Mouse (Mus musculus) Patski (cell line): ENCODE measurements around the gene Tnfrsf11a. TPM values are rescaled to one million over a fixed set of nuclear protein-coding genes. Genes with fewer than 3 reads are reported as not detected.

Experiments used
- ATAC-seq: fragments of 100-300 bp; one replicate; pipeline ENCODE4 v1.8.0; 2021
- CTCF ChIA-PET: fragments of 350-600 bp; sonication (Branson Sonifier 250); formaldehyde crosslinking; loops from one replicate; lab custom pipeline; 2022; ENCODE audit warnings: inconsistent platforms; lab: Charles Lee
- POLR2A ChIA-PET: fragments of 350-600 bp; sonication (Branson Sonifier 250); formaldehyde crosslinking; loops from one replicate; lab custom pipeline; 2022; ENCODE audit warnings: antibody characterized with exemption, inconsistent platforms; lab: Charles Lee
- DNase-seq: peaks from one replicate; pipeline ENCODE4 v3.0.0-alpha.2; 2011; ENCODE audit warnings: low read depth, low spot score
- H3K27me3 ChIP-seq: fragments of 371-371 bp; one replicate; pipeline ENCODE4 v1.5.1; 2021
- CTCF ChIP-seq: fragments of 100-300 bp; IDR thresholded peaks from one replicate; pipeline ENCODE4 v1.5.1; 2021
- in situ Hi-C: fragments of 300-500 bp; cut with MboI; formaldehyde crosslinking; loops from 3 replicates; pipeline ENCODE4 v1.11.1; 2018; ENCODE audit warnings: low pct_unique_long_range_greater_than_20kb, mixed read lengths
- polyA plus RNA-seq: library from polyadenylated mRNA; unstranded; gene quantifications from one replicate; pipeline ENCODE4 v1.2.3, GENCODE M21; 2021

Tnfrsf11a gene
- polyA plus RNA-seq, 1 experiment from 2014 or later, result 0.01 TPM

GRCm38 (mm10) chr1:105851341-105851740 is 70.8 kb downstream of the Tnfrsf11a start:
- CTCF ChIA-PET, result interaction anchor here (1.2 kb wide), 1 partner anchor 22 kb away, joined by 3 read pairs; no protein-coding TSS in a partner anchor
- in situ Hi-C loops, result no loop called here
- TF ChIP-seq CTCF, result no peak
- no peak for DNase-seq
- POLR2A ChIA-PET, result no interaction called here
- H3K27me3 ChIP-seq, result peaks cover 13% of the 10 kb centered on the region
- no peak for ATAC-seq

DNA sequence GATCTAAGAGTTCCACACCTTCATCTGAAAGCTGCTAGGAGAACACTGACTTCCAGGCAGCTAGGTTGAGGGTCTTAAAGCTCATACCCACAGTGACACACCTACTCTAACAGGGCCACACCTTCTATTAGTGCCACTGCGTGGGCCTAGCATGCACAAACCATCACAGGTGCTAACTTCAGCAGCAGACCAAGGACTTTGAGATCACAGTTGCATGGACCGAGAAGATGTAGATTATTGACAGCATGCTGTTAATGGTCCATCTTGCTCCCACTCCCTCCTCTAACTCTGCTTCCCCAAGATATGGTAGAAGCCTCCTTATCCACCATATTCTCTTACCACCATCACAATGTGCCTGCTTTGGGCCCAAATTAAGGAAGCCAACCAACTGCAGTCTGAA is 79.2 kb downstream of the Tnfrsf11a start:
- DNase-seq (no peak), ATAC-seq (no peak)
- TF ChIP-seq CTCF, result no peak
- in situ Hi-C loops, result no loop called here
- ChIA-PET CTCF (interaction anchor here (1.3 kb wide), 1 partner anchor 40 kb away, joined by 3 read pairs; no protein-coding TSS in a partner anchor), POLR2A (no interaction called here)
- no peaks in the 10 kb centered on the region for H3K27me3 ChIP-seq

DNA sequence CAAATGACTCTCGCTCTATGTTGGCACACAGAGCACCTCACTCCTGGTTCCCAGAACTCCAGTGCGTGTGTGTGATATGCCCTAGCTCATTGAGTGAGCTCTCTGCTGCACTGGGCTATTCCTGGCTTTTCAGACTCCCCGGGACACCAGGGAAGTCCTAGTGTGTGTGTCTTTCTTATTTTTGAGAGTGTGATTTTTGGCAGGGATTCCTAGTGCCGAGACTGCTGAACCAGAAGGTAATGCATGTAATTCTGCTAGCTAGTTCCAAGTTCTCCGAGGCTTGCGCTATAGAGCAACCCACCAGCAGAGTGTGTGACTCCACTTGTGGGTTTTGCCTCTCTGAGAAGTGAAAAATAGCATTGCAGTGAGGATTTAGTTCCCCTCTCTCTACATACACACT is 96.1 kb downstream of the Tnfrsf11a start:
- no peaks in the 10 kb centered on the region for H3K27me3 ChIP-seq
- POLR2A ChIA-PET, result no interaction called here
- ATAC-seq (no peak), DNase-seq (no peak)
- in situ Hi-C loops, result loop anchor here (25.0 kb wide), 1 partner anchor 286 kb away; the partner anchor contains the start of gene Phlpp1
- CTCF ChIA-PET, result interaction anchor here (1.0 kb wide), 1 partner anchor 12 kb away, joined by 3 read pairs; no protein-coding TSS in a partner anchor
- TF ChIP-seq CTCF, result no peak

DNA sequence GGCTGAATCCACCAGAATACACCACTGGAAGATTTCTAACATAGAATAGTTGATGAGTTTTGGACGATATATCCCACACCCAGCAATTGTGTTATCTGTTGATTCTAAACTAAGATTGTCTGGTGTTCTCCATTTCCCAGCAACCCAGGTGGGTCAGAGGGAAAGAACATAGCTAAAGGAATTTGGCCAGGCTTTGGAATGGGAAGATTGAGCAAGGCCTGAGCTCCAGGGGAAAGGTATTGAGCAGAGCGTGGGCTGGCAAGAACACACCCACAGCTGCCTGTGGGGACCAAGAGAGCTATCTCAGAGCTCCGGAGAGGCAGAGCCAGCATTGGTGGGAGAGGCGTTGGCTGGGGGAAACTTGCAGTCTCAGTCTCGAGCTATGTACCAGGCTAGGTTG is 97.3 kb downstream of the Tnfrsf11a start:
- ChIA-PET CTCF (interaction anchor here (0.8 to 1.4 kb wide), 4 partner anchors 8 to 159 kb away, joined by 3 read pairs; no protein-coding TSS in a partner anchor), POLR2A (no interaction called here)
- in situ Hi-C loops, result loop anchor here (25.0 kb wide), 1 partner anchor 284 kb away; the partner anchor contains the start of gene Phlpp1
- DNase-seq, result no peak
- TF ChIP-seq CTCF, result no peak
- ATAC-seq, result no peak
- no peaks in the 10 kb centered on the region for H3K27me3 ChIP-seq

DNA sequence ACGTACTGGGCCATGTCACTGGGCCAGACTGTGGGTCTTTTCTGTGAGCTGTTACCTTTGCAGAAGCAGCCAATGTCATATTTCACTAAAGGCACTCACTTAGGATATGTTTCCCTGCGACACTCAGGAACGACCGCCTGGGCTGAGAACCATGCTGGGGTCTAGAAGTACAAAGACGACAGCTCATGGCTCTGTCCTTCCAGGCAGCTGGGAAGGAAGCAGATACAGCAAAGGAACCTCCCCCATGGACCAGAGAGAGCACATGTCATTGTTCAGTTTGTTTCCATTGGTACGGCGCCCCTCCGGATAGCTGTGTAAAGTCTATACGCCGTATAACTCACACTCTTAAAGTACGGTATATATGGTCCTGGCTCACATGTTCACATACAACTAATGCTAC is 97.9 kb downstream of the Tnfrsf11a start:
- no peaks in the 10 kb centered on the region for H3K27me3 ChIP-seq
- TF ChIP-seq CTCF, result no peak
- no peak for DNase-seq
- ChIA-PET POLR2A (no interaction called here), CTCF (interaction anchor here (0.8 to 1.4 kb wide), 3 partner anchors 9 to 158 kb away, joined by 3 read pairs; no protein-coding TSS in a partner anchor)
- ATAC-seq, result no peak
- in situ Hi-C loops, result loop anchor here (25.0 kb wide), 1 partner anchor 284 kb away; the partner anchor contains the start of gene Phlpp1

DNA sequence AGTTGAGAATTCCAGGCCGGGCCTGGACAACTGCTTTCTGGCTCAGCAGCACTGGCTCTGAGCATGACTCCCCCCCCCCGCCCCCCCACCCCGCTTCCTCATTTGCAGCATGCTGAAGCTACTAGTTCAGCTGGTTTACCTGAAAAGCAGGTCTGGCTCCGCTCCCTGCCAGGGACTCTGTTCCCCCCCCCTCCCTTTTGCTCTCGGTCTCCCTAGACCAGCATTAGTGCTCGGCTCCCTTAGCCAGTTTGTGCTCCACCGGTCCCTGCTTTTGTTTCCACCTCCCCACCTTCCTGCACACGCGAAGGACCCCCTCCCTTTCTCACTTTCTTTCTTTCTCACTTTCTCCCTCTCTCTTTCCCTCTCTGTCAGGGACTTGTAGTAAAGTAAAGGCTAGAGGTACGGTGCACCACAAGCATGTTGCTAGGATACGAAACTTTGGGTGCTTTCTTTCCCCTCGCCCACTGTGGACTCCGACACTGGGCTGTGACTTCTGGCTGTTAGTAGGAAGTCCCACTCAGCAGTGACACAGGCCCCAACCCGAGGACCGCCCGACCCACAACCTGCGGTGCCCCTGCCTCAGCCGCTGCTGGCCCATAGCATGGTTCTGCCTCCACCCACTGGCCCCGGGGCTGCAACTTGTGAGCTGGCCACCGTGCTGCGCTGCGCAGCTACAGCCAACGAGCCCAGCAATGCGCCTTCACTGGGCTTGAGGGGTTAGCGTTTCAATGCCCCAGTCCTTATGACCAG is 100.2 kb downstream of the Tnfrsf11a start:
- ChIA-PET CTCF (no interaction called here), POLR2A (no interaction called here)
- no peak for TF ChIP-seq CTCF
- no peaks in the 10 kb centered on the region for H3K27me3 ChIP-seq
- ATAC-seq (no peak), DNase-seq (no peak)
- in situ Hi-C loops, result loop anchor here (25.0 kb wide), 1 partner anchor 282 kb away; the partner anchor contains the start of gene Phlpp1

- ATAC-seq, result no peak
- CTCF ChIA-PET, result interaction anchor here (0.9 to 1.4 kb wide), 2 partner anchors 9 kb away, joined by 3 to 6 read pairs; no protein-coding TSS in a partner anchor
Observed at GRCm38 (mm10) chr1:105881466-105881865, 100.9 kb downstream of the Tnfrsf11a start.

GRCm38 (mm10) chr1:105883498-105883897 is 103.0 kb downstream of the Tnfrsf11a start:
- ChIA-PET CTCF (no interaction called here), POLR2A (no interaction called here)
- DNase-seq, result no peak
- in situ Hi-C loops, result loop anchor here (25.0 kb wide), 1 partner anchor 279 kb away; the partner anchor contains the start of gene Phlpp1
- ATAC-seq, result no peak
- no peaks in the 10 kb centered on the region for H3K27me3 ChIP-seq
- no peak for TF ChIP-seq CTCF

More at GRCm38 (mm10) chr1:105881466-105881865, 100.9 kb downstream of the Tnfrsf11a start:
- TF ChIP-seq CTCF, result no peak
- DNase-seq, result no peak
- no peaks in the 10 kb centered on the region for H3K27me3 ChIP-seq
- POLR2A ChIA-PET, result no interaction called here
- in situ Hi-C loops, result loop anchor here (25.0 kb wide), 1 partner anchor 281 kb away; the partner anchor contains the start of gene Phlpp1

- in situ Hi-C loops, result loop anchor here (25.0 kb wide), 1 partner anchor 277 kb away; the partner anchor contains the start of gene Phlpp1
- no peak for ATAC-seq
Observed at GRCm38 (mm10) chr1:105885101-105885500, 104.6 kb downstream of the Tnfrsf11a start.

DNA sequence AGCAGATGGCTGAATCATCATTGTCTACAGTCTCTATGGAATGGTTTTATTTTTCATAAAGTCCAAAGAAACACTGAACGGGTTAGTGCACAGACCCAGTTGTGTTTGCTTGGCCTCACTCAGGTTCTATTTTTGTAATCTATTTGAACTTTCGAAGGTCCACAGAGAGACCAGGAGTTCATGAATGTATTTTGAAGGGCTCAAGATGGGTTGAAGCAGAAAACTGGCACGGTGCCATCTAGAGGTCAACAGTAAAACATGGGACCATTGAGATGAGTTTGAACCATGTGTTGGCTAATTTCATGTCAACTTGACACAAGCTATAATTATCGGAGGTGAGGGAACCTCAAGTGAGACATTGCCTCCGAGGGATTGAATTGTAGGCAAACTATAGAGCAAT is 105.1 kb downstream of the Tnfrsf11a start:
- in situ Hi-C loops, result loop anchor here (25.0 kb wide), 1 partner anchor 277 kb away; the partner anchor contains the start of gene Phlpp1
- DNase-seq, result no peak
- no peaks in the 10 kb centered on the region for H3K27me3 ChIP-seq
- no peak for ATAC-seq
- TF ChIP-seq CTCF, result no peak
- ChIA-PET POLR2A (no interaction called here), CTCF (interaction anchor here (1.0 to 1.5 kb wide), 4 partner anchors 10 to 79 kb away, joined by 3 to 4 read pairs (median 4); no protein-coding TSS in a partner anchor)

More at GRCm38 (mm10) chr1:105885101-105885500, 104.6 kb downstream of the Tnfrsf11a start:
- DNase-seq, result no peak
- CTCF ChIA-PET, result interaction anchor here (1.2 to 1.5 kb wide), 3 partner anchors 11 to 19 kb away, joined by 3 to 4 read pairs (median 4); no protein-coding TSS in a partner anchor
- no peak for TF ChIP-seq CTCF
- POLR2A ChIA-PET, result interaction anchor here (0.7 kb wide), 1 partner anchor 16 kb away, joined by 5 read pairs; no protein-coding TSS in a partner anchor
- no peaks in the 10 kb centered on the region for H3K27me3 ChIP-seq
